Mouse (Mus musculus) ES-E14 (cell line): ENCODE data around the gene Hist1h2bh. TPM values are rescaled to one million over a fixed set of nuclear protein-coding genes. Genes with fewer than 3 reads are reported as not detected.
A peak's percentile ranks its signal among the peaks of the same experiment; 100 is the strongest.

Experiments used
- DNase-seq: peaks from one replicate; pipeline ENCODE4 v3.0.0-alpha.2; 2013; ENCODE audit warnings: low read depth, low spot score
- H3K27ac ChIP-seq: 2 replicates; pipeline ENCODE4 v1.5.1; 2012; ENCODE audit warnings: low read depth, mild to moderate bottlenecking, low read length, moderate library complexity, mixed read lengths; ENCODE audit not compliant: poor library complexity, insufficient read depth, severe bottlenecking
- H3K36me3 ChIP-seq: 2 replicates; pipeline ENCODE4 v1.6.1; 2012; ENCODE audit warnings: mild to moderate bottlenecking, low read length, moderate library complexity, mixed read lengths; ENCODE audit not compliant: control insufficient read depth, poor library complexity, insufficient read depth, severe bottlenecking
- H3K4me1 ChIP-seq, 2 experiments: fragments of 150-350 bp in 1 of 2; sonication (generic) in 1 of 2; 2 replicates each; pipeline ENCODE4 v1.6.1; 2012; ENCODE audit warnings: low read length in 2 of 2, mild to moderate bottlenecking in 1 of 2, mixed read lengths in 1 of 2; ENCODE audit not compliant: control insufficient read depth in 2 of 2, insufficient read depth in 2 of 2, poor library complexity in 1 of 2
- H3K4me3 ChIP-seq, 2 experiments: fragments of 150-350 bp in 1 of 2; sonication (generic) in 1 of 2; 2 replicates each; pipeline ENCODE4 v1.5.1; 2012; ENCODE audit warnings: low read length in 2 of 2, low read depth in 1 of 2, mild to moderate bottlenecking in 1 of 2, mixed read lengths in 1 of 2; ENCODE audit not compliant: insufficient read depth in 1 of 2, poor library complexity in 1 of 2, severe bottlenecking in 1 of 2
- H3K9ac ChIP-seq: 2 replicates; pipeline ENCODE4 v1.6.1; 2012; ENCODE audit warnings: low read depth, mild to moderate bottlenecking, low read length, mixed read lengths; ENCODE audit not compliant: poor library complexity, insufficient read depth, severe bottlenecking
- H3K9me3 ChIP-seq: fragments of 150-350 bp; sonication (generic); 2 replicates; pipeline ENCODE4 v1.6.1; 2012; ENCODE audit warnings: low read depth, mild to moderate bottlenecking, low read length; ENCODE audit not compliant: control insufficient read depth, insufficient read depth
- CHD2 ChIP-seq: IDR thresholded peaks from 2 replicates; pipeline ENCODE4 v1.6.1; 2014; ENCODE audit warnings: mild to moderate bottlenecking, low read depth, low read length, inconsistent platforms
- HCFC1 ChIP-seq: IDR thresholded peaks from 2 replicates; pipeline ENCODE4 v1.6.1; 2012; ENCODE audit warnings: low read length, inconsistent platforms, borderline replicate concordance; ENCODE audit not compliant: insufficient read depth
- MAFK ChIP-seq: IDR thresholded peaks from 2 replicates; pipeline ENCODE4 v1.6.1; 2014; ENCODE audit warnings: mild to moderate bottlenecking, low read depth, low read length, inconsistent platforms; ENCODE audit not compliant: insufficient read depth
- ZC3H11A ChIP-seq: IDR thresholded peaks from 2 replicates; pipeline ENCODE4 v1.6.1; 2012; ENCODE audit warnings: low read depth, mild to moderate bottlenecking, inconsistent platforms, low read length, borderline replicate concordance
- ZNF384 ChIP-seq: IDR thresholded peaks from 2 replicates; pipeline ENCODE4 v1.6.1; 2012; ENCODE audit warnings: low read depth, low read length, inconsistent platforms
- in situ Hi-C, 2 experiments: fragments of 600-800 bp; cut with MboI; formaldehyde crosslinking; loops; one replicate each; pipeline ENCODE4 v1.15.1; 2025; ENCODE audit warnings: low sequenced_read_pairs in 2 of 2, inconsistent platforms in 1 of 2; ENCODE audit not compliant: unreplicated experiment in 2 of 2
- total RNA-seq: library from RNA; depleted of rRNA; stranded (reverse); fragments of 300-350 nt; gene quantifications from 2 replicates; pipeline ENCODE4 v1.2.3, GENCODE M21; 2012

The Hist1h2bh gene
- total RNA-seq, 1 experiment, result 146 TPM

DNA sequence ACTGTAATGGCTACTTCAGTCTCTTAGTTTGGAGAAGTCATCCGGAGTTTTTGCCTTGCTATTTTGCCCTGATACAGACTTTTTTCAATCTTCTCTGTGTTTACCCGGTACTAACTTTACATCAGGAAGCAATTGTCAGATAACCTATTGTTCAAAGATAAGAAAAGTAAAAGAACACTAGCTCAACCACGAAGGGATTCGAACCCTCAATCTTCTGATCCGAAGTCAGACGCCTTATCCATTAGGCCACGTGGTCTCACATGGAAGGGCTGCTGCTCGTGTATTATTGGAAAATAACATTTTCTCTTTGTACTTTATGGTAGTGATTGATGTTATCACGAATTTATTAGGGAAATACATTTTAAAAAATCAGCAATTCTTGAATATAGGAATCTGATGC, 39.4 kb downstream of the Hist1h2bh start:
- H3K4me3 ChIP-seq, result peak overlapping the region; percentile 32 to 41; a peak in 3 of 4 replicates
- no peaks in the 10 kb centered on the region for H3K9me3 ChIP-seq
- in situ Hi-C loops, result loop anchor here (25.0 kb wide), 1 partner anchor 191 kb away; no protein-coding TSS in a partner anchor
- H3K9ac ChIP-seq, result no peak overlapping the region
- H3K36me3 ChIP-seq, result no peaks in the 10 kb centered on the region
- no peak overlapping the region for H3K27ac ChIP-seq
- DNase-seq, result peak; percentile 64
- no peak for TF ChIP-seq ZC3H11A
- peak; percentile 83 for TF ChIP-seq MAFK
- peaks cover 4% of the 10 kb centered on the region in 2 experiments; a peak in 2 of 4 replicates for H3K4me1 ChIP-seq

DNA sequence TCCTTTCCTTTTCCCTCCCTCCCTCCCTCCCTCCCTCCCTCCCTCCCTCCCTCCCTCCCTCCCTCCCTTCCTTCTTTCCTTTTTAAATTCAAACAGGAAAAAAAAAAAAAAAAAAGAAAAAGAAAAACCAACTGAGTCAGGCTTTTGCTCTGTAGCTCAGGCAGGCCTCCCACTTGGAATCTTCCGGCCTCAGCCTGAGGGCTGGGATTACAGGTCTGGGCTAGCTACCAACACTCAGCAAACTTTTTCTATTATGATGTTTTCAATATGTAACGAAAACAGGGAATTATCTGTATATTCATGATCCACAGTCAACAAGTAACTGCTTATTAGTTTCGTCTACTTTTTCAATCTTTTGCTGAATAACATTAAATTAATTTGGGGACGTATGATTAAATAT, 40.3 kb downstream of the Hist1h2bh start:
- TF ChIP-seq CHD2, result no peak
- no peak overlapping the region for H3K27ac ChIP-seq
- in situ Hi-C loops, result loop anchor here (25.0 kb wide), 1 partner anchor 191 kb away; no protein-coding TSS in a partner anchor
- peak overlapping the region in 1 of 2 experiments; percentile 31; a peak in 1 of 4 replicates for H3K4me3 ChIP-seq
- DNase-seq, result no peak
- no peaks in the 10 kb centered on the region for H3K36me3 ChIP-seq
- no peaks in the 10 kb centered on the region for H3K9me3 ChIP-seq
- no peak overlapping the region for H3K9ac ChIP-seq
- peaks cover 2 to 6% of the 10 kb centered on the region in 2 experiments; a peak in 2 of 4 replicates for H3K4me1 ChIP-seq

DNA sequence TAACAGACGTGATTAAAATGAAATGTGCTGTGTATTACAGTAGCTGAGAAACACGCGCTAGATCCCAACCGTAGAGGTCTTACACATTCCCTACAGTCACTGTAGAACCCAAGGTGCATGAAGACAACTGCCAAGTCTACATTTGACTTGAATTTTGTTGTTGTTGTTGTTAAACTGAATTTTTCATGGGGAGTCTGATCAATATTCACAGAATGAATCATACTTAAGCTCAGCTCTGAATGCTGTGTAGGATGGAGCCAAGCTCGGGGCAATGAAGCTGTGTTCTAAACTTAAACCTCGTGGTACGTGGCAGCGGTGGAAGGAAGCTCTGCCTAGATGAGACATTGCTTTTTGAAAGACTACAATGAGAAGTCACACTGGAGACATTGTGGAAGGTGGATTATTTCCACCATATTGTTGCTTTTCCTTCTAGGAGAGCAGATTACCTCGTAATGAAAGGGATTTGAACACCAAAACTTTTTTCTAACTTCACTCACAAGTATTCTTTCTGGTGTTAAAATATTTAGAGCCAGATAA, 41.1 kb downstream of the Hist1h2bh start:
- no peak for DNase-seq
- Histone ChIP-seq H3K4me1 (peaks cover 0 to 6% of the 10 kb centered on the region in 2 experiments; a peak in 2 of 4 replicates), H3K27ac (no peak overlapping the region), H3K9me3 (no peaks in the 10 kb centered on the region), H3K36me3 (no peaks in the 10 kb centered on the region), H3K9ac (no peak overlapping the region), H3K4me3 (peak overlapping the region in 1 of 2 experiments; percentile 34; a peak in 2 of 4 replicates)
- in situ Hi-C loops, result loop anchor here (25.0 kb wide), 1 partner anchor 190 kb away; no protein-coding TSS in a partner anchor
- TF ChIP-seq ZC3H11A (no peak), MAFK (no peak), CHD2 (no peak), ZNF384 (no peak), HCFC1 (no peak)

DNA sequence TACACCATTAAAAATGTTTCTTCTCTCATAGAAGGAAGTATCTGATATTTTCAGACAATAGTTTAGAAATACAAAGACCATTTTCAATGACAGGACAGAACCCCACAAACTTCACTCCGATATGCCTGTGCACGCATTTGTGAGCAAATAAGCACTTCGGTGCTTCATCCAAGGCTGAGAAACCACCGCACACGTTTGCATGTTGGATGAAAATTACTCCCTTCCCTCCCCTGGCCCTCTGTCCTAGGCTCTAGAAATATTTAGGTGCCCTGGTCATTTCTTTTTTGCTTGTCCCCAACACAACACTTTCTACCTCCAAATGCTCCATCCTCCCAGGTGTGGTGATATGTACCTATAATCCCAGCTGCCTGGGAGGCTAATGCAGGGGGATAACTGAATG, 41.7 kb downstream of the Hist1h2bh start:
- Histone ChIP-seq H3K9me3 (no peaks in the 10 kb centered on the region), H3K4me3 (peak overlapping the region; percentile 25 to 34; a peak in 3 of 4 replicates), H3K4me1 (peaks cover 0 to 6% of the 10 kb centered on the region in 2 experiments; a peak in 2 of 4 replicates), H3K27ac (no peak overlapping the region), H3K9ac (no peak overlapping the region), H3K36me3 (no peaks in the 10 kb centered on the region)
- in situ Hi-C loops, result loop anchor here (25.0 kb wide), 1 partner anchor 189 kb away; no protein-coding TSS in a partner anchor
- TF ChIP-seq MAFK (no peak), HCFC1 (no peak), ZC3H11A (no peak), CHD2 (no peak), ZNF384 (no peak)
- no peak for DNase-seq
